Mouse (Mus musculus) mature B cell (primary cell): ENCODE data around the gene Tmem43.

ENCODE experiments used
- in situ Hi-C: fragments of 300-500 bp; cut with MboI; formaldehyde crosslinking; loops from 2 replicates; pipeline ENCODE4 v1.14.3; 2019

Tmem43 gene

DNA sequence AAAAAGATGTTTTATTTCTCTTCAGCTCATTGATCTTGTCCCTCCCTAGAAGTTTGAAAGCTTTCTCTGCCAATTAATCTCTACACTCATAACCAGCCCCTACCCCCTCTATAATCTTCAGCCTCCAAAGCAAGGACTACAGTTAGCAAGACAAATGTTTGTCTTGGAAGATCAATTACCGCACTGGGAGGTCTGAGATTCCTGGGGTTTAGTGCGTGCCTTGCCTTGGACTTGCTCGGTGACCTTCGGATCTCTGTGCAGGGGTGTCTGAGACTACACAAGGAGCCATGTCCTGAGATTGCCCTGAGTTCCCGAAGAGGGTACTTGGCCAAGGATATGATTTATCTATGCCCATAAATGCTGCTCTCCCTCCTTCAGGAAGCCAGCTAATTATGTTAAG, 59.9 kb downstream of the Tmem43 start:
- in situ Hi-C loops = no loop called here

DNA sequence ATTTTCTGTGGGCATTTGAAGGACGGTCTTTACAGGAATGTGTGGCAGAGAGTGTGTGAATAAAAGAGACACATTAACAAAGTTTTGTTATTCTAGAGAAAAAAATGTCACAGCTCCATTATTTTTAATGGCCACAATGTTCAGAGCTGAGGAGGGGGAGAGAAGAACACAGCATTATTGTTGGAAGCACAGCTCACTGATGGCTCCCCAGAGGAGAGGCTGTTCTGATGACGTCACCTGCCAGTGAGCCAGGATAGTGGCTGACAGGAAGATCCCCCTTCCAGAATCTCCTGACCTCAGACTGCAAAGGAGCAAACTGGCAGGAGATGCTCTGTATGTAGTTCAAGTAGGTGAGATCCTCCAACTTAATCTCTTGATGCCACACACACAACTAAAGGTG, 60.3 kb downstream of the Tmem43 start:
- in situ Hi-C loops = no loop called here

- in situ Hi-C loops = no loop called here
These were observed 60.8 kb downstream of the Tmem43 start for GRCm38 (mm10) chr6:91534268-91534667.

DNA sequence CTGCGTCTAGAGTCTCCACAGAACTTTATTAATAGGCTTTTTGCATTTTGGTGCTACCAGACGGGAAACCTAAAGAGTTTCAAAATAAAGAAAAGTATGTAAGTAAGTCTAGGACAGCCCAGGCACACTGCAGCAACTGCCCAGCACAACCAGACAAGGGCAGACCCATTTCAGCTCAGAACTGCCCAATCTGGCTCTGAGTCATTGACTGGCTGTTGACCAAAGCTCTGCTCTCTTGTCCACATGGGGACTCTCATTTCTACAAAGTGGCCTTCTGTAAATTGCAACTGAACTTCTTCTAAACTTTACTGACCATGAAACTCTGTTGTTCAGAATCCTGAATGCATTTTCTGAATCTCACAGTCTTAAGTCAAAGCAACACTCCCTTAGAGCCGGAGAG, 61.7 kb downstream of the Tmem43 start:
- in situ Hi-C loops = no loop called here

DNA sequence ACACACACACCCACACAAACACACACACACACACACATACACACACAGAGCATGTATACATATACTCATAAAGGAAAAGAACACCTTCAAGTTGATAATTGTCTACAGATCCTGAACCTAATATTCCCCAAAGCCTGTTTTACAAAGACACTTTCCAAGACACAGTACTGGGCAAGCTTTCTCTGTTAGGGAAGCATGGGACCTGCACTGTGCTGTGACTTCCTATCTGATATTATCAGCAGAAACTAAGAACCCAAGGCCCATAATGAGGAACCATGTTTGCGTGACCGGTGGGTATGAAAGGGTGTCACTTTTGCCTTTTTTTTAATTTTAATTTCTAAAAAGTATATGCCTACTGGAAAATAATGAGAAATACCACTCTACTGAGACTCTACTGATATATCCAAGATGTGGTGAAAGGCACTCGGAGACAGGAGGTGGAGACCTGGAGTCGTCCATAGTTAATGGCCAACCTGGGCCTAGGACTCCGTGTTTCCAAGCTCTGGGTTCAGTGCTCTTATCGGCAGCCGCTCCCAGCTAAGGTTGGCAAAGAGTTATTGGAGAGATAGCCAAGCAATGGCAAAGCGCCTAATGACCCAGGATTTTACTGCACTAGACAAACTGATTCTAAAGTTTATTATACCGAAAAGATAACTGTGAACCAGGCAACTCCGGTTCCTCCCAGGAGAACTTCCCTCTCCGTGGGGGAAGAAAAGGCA, 62.7 kb downstream of the Tmem43 start:
- in situ Hi-C loops = no loop called here
